Mouse (Mus musculus) c-Kit-positive CD71-positive TER-119-positive erythroid progenitor cells, embryonic 14.5 days (primary cell): ENCODE measurements around the gene 2310007B03Rik.

Experiments used
- DNase-seq: peaks from one replicate; pipeline ENCODE4 v3.0.0-alpha.2; 2013; ENCODE audit warnings: low spot score

2310007B03Rik gene

GRCm38 (mm10) chr1:93159566-93160500, 915 bp downstream of the 2310007B03Rik start:
- no peak for DNase-seq

DNA sequence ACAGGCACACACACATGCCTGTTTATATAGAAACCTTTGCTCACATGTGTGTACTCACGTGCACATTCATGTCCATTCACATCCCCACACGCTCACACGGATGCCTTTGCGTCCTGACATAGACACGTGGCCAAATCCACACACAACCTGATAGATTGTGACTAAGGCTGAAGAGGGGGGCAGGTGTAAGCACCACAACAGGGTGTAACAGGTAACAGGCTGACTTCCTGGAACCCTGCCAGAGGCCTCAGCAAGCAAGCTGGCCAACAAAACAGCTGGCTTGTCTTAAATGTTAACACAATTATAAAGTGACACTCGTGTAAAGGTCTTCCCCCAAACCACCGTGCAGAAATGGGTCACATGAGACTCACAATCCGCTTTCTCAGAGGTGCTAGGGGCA, 1.8 kb downstream of the 2310007B03Rik start:
- DNase-seq, result no peak

DNA sequence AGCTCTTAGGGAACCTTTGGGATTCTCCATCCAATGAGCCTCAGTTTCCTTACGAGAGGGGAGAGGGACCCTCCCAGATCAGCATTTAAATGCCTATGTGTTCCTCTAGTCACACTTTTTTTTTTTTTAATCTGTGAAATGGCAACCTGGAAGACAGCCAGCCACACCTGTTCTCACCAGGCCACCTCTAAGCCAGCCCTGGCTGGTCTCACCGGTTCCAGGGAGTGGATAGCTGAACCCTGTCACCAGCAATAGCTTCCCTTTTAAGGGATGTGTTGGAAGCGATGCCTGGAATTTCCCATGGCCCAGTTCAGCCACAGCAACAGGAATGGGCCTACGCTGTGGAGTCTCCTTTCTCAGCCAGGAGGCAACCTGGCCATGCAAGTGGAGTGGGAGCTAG, 3.2 kb downstream of the 2310007B03Rik start:
- no peak for DNase-seq

DNA sequence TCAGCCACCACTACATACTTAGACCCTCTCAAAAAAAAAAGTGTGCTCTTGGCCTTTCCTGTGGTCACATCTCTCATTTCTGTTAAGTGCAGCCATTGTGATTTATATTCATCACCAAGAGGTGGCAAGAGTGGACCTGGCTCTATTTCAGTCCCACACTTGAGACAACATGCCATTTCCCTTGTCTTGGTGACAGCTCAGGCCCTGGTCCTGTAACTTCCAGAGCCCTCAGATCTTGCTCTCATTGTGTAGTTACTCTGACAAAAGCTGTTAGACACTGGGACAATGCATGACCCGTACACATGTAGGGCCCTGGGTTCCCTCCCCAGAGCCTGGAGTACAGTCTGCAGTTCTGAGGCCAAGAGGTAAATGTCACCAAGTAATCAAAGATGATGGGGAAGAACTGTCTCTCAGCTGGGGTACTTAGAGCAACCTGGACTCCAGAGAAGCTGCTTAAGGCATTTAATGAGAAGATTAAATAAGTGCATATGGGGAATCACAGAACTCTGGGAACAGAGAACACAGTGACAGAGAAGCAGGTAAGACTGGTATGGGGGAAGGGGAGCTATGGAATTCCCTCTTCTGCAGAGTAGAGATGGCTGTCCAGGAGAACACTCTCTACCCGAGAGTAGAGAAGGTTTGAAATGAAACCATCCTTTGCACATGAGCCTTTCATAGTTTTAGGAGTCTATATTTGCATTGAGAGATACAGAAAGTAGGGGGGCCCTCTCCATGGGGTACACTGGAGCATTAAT, 9.7 kb downstream of the 2310007B03Rik start:
- no peak for DNase-seq

DNA sequence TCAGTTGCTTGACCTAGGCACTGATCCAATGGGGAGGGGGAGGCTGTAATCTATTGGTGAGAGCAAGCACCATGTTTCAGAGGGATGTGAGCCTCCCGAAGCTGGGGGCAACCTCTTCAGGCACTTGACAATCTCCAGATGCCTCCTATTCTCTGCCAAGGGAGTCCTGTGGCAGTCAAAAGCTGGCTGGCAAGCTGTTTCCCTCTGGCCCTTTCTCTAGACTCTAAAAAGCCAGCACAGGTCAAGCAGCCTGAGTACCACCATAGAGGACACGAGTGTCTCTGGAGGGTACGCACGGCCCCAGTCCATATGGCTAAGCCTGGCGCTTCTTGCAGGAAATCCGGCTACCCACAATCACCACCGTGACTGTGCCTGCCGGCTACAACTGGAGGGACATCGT, 16.6 kb downstream of the 2310007B03Rik start:
- DNase-seq, result no peak

DNA sequence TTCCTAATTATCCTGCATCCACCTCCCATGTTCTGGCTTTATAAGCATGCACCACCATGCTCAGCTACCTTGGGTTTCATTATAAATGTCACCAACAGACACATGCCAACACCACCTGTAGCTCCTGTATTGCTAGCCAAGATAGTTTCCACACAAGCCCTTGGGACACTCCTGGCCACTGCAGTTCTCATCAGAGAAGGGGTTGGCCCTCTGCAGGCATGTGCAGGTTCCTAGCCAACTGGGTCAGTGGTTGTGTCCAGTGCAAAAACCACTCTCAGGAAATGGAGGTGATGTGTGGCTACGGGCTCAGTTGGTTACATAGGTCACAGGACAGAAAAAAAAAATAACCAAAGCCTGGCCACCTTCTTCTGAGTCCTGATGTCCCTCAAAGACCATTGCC, 17.9 kb downstream of the 2310007B03Rik start:
- DNase-seq, result no peak

- no peak for DNase-seq
These were observed 21.0 kb downstream of the 2310007B03Rik start for GRCm38 (mm10) chr1:93139713-93140112.

GRCm38 (mm10) chr1:93138534-93138933, 22.2 kb downstream of the 2310007B03Rik start:
- no peak for DNase-seq

DNA sequence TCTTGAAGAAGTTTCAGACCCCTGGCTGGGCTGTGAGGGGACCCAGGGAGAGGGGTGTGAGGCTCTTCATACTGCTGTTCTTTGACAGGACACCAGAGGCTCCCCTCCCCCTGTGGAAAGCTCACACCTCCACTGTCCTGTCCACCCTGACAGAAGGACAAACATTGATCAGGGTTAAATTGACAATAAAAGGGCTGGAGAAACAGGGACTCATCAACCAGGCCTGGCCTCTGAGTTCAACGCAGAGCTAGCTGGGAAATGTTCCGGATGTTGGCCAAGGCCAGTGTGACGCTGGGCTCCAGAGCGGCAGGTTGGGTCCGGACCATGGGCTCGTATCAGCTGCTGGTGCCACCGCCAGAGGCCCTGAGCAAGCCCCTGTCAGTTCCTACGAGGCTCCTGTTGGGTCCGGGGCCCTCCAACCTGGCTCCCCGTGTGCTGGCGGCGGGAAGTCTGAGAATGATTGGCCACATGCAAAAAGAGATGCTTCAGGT, 25.7 kb downstream of the 2310007B03Rik start, which contains the start of gene Agxt:
Gene Agxt, plus strand, starts transcription at position 205 of the 491 bp plus-strand sequence.
- DNase-seq, result no peak

DNA sequence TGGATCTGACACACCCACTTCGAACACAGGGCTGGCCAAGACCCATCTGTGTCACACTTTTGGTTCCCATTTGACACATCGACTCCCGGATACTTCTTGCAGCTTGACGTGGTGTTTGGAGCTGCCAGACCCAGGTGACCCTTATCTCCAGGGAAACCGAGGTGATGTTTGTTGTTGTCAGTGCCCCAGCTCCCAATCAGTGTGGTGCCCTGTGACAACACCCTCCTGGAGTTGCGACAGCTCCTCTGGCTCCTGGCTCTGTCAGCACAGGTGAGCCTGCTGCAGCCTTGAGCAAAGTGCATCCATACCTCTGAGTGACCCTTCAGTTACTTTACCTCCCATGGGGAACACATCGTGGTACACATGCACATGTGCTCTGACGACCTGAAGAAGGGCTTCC, 28.1 kb downstream of the 2310007B03Rik start:
- no peak for DNase-seq

DNA sequence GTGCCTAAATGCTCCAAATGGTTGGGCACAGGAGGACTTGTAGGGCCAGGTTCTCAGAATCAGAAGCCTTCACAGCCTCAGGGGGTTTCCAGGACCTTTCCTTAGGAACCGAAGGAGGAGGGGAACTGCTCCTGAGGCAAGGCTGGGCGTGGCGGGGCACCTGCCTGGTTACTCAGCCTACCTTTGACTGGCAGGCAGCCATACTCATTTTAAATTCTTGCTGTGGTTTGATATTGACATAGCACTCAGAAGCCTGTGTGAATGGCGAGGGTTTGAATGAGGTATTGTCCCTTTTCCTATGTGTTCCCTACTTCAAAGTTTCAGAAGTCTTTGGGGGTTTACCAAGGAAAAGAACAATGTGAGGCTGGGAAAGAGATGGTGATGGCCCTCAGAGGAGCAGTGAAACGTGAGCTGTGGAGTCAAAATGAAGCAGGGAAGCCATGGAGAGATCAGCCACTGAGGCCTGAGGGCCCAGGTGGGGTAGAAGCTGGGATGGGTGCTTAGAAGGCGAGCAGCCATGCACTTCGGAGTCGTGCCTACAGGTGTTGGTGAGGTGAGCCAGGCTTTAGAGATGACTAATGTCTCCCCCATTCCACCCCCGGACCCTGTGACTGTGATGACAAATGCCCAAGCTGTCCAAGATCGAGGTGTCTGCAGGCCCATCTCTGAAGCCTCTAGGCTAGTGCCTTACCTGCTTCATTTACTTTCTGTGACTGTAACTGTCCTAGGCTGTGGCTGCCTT, 30.3 kb downstream of the 2310007B03Rik start:
- DNase-seq, result no peak

DNA sequence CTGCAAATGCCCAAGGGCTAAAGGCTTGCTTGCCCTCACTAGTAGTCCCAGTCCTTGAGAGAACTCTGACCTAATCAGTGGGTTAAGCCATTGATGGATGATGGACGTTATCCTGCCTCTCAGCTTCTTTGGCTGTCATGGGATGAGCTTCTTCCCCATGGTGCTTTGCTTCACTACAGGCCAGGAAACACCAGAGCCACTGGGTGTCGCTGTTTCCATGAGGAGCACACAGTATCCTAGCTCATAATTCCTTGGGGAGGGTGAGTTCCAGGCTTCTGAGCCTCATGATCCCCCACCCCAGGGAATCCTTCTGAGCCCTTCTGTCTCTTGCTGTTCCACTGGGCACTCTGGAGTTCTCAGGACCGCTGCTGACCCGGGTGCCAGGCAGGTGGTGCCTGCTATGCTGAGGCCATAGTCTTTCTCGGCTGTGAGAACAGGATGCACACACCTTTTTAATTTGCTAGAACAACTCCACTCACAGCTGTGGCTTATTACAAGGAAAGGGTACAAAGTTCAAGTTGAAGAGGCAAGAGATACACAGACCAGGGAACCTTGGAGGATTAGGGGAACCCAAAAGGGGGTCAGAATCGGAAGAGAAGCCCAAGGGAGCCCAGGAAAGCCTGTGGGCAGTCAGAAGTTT, 31.9 kb downstream of the 2310007B03Rik start:
- DNase-seq, result no peak

DNA sequence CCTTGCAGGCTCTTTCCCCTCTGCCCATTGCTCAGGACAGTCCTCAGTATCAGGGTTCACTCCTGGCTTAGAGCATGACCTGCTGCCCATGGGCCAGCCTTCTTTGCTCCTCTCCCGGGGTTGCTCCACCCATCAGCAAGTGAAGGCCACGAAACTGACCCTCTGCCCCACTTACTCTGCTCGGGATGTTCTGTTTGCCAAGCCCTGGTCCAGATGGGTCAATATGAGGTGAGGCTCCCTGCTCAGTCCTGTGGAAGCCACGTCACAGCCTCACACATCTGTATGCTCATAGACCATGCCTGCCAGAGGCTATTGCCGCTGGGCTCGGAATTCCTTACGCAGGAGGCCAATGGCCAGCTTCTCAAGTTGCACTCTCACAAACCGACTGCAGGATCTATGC, 32.5 kb downstream of the 2310007B03Rik start:
- DNase-seq, result no peak

DNA sequence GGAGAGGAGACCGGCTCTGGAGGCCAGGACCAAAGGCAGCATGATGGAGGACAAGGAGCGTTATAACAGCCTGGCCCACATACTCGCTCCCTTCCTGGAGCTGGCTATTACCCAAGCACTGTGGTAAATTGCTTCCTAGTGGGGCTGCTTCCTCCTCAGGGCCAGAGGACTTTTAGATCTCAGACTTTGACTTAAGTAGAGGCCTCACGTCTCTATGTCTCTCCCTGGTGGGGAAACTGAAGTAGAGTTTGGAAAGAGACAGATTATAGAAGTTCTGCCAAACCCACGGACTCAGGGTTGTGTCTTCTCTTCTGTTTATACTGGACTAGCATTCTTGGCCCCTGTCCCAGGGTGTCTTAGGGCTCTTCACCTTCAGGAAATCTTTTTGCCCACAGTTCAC, 35.5 kb downstream of the 2310007B03Rik start:
- no peak for DNase-seq

- DNase-seq, result no peak
These were observed 36.7 kb downstream of the 2310007B03Rik start for GRCm38 (mm10) chr1:93124066-93124465.

- DNase-seq, result no peak
These were observed 37.4 kb downstream of the 2310007B03Rik start for GRCm38 (mm10) chr1:93123179-93123854.

DNA sequence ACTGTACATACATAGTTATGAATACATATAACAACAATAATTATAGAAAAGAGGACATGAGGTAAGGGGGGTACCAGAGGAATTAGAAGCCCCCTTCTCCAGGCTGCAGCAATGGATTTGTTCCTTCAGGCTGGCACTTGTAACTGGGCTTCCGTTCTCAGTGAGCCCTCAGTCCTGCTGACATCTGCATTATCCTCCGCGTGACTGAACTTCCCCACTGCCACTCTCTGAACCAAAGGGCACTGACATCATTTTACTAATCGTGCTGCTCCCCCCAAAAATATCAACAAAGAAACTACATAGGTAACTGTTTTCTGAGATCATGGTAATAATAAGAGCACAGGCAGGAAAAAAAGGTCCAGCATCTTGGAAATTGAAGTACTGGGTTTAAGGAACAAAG, 41.9 kb downstream of the 2310007B03Rik start:
- DNase-seq, result no peak

DNA sequence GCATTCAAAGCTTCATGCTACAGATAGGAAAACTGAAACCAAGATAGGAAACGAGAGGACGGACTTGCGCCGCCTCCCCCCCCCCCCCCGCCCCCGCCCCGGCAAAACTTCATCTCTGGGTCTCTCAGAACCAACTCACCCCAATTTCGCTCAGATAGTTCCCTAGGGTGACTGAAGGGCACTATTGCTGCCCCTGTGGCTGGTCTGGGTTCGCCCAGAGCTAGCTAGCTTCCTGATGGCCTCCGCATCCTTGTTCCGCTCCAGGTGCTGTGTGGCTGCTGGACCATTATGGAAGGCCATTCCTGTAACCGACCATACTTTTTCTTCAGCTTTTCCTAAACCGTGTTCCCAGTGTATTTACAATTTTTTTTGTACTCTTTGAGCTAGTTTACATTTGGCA, 45.3 kb downstream of the 2310007B03Rik start:
- DNase-seq, result no peak

DNA sequence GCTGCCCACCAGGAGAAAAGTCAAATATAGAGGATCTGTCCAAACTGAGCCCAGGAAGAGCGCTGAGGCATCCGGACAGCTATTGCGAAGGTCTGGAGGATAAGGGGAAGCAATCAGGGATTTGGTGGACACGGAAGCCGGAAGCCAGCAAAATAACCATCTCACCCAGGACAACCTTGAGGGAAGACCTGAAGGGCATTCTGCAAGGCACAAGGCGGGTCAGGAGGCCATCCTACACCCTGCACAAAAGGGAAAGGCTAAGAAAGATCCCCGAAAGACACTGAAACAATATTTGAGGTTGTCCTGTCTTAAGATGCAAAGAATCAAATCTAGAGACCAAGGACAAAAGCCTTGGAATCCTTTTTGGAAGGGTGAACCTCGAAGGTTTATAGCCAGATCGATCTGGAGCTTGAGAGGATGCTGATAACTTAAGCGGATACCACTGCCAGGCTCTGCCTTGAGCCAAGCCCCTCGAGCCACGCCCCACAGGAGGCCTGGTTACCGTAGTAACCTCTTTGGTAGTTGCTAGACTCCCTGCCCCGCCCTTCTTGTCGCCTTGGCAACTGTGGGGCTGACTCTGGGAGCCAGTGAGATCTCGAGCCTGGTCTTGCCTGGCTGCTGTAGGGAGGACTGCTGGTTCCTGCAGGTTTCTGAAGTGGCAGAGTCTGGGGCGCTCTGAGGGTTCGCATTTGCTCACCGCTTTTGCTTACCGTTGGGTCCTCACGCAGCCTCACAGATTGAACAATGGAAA, 45.9 kb downstream of the 2310007B03Rik start:
- peak; percentile 31 for DNase-seq

DNA sequence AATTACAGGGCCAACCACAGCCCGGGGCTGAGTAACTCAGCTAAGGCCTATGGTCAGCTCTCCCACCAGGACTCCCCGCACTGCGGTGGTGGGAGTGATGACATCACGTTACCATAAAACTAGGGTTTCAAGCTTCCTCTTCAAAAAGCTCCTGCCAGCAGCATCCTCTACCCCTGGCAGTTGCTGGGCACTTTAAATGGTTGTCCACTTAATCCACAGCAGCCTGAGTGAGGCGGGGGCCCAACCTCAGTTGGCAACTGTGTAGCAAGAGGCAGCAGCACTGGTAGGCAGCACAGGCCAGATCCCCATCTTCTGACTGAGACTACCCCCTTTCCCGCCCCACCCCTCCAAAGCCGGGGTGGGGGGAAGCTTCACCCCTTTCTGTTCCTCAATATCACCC, 58.0 kb downstream of the 2310007B03Rik start:
- DNase-seq, result no peak
